Mouse (Mus musculus): ENCODE measurements around the gene Lrp11. TPM values are rescaled to one million over a fixed set of nuclear protein-coding genes. Genes with fewer than 3 reads are reported as not detected.

Gene Lrp11
- polyA plus RNA-seq, 1 experiment from 2014 or later = 49.1 TPM

DNA sequence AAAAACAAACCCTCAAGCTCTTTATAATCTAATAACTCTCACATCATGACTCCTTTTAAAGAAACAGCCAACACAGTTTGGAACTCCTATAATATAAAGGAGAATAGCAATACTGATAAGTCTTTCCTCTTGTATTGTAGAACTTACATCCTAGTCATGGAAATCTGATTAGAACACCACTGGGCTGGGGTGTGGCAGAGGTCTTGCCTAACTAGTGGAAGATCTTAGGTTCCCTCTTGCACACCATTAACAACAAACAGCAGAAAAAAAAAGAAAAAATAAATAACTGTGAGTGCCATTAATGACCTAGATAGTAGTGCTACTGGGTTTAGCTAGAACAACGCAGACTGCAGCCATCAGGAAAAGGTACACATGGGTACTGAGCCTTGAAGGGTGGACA, 75.3 kb downstream of the Lrp11 start:
- Histone ChIP-seq H3K4me3 (replicated peaks) (no peak overlapping the region), H3K4me2 (no peak overlapping the region), H3K27me3 (replicated peaks) (no peaks in the 10 kb centered on the region), H3K4me1 (peaks cover 21% of the 10 kb centered on the region), H3K36me3 (0 out of 2 replicates have a peak, but pooled peaks cover 2% of the 10 kb centered on the region), H3K27ac (replicated peaks) (no peak overlapping the region), H3K9me3 (replicated peaks) (no peaks in the 10 kb centered on the region), H3K9ac (replicated peaks) (no peak overlapping the region)
- ATAC-seq (ENCODE audit: low FRiP score) = no peak
- 93% methylated on average over 1 of the region's 1 CpGs for WGBS

DNA sequence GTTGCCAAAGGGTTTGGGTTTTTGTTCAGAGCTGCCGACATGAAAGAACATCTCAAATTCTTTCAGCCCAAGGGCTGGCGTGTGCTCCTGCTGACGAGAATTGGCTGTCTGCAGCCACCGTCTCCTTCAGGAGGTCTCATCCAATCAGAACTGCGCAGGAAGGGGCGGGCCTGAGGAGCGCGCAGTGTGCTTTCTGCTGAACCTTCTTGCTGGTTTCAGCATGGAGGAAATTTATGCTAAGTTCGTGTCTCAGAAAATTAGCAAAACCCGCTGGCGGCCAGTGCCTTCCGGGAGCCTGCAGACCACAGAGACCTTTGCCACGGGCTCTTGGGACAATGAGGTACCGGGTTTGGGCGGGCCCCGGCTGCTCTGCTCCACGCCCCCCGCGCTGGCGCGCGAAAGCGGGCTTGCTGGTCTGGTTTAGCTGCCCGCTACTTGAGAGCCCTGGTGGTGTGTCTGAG, 77.8 kb downstream of the Lrp11 start, which contains the start of gene Nup43:
Nup43 (plus strand) TSS at position 162 of the 461 bp plus-strand sequence.
- Histone ChIP-seq H3K4me2 (peak within 1 kb of the TSS; percentile 78), H3K36me3 (0 out of 2 replicates have a peak, but pooled peaks cover 6% of the 10 kb centered on the region), H3K27ac (replicated peaks) (peak within 1 kb of the TSS; percentile 83), H3K27me3 (replicated peaks) (no peaks in the 10 kb centered on the region), H3K9me3 (replicated peaks) (no peaks in the 10 kb centered on the region), H3K9ac (replicated peaks) (peak within 1 kb of the TSS; percentile 65), H3K4me1 (peaks cover 15% of the 10 kb centered on the region), H3K4me3 (replicated peaks) (peak within 1 kb of the TSS; percentile 81)
- 0% methylated on average over 24 of the region's 24 CpGs for WGBS
- ATAC-seq (ENCODE audit: low FRiP score) = peak; percentile 84

DNA sequence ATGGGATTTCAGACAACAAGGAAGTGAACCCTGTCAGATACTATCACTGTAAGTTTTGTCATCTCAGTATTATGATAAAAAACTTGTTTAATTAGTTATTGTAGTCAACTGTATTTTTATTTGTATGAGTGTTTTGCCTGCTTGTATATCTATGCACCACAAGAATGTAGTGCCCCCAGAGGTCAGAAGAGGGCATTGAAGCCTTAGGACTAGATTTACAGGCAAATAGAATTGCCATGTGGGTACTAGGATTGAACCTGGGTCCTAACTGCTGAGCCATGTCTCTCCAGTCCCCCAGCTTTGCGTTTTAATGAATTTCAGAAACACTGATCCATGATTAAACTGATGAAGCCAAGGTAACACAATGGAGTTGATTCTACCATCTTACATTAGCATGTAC, 84.1 kb downstream of the Lrp11 start:
- Histone ChIP-seq H3K9ac (replicated peaks) (no peak overlapping the region), H3K36me3 (peaks cover 37% of the 10 kb centered on the region), H3K27me3 (replicated peaks) (no peaks in the 10 kb centered on the region), H3K9me3 (replicated peaks) (no peaks in the 10 kb centered on the region), H3K4me2 (no peak overlapping the region), H3K27ac (replicated peaks) (no peak overlapping the region), H3K4me3 (replicated peaks) (no peak overlapping the region), H3K4me1 (peaks cover 6% of the 10 kb centered on the region)
- no peak; the same call in 1 of the 2 replicates for ATAC-seq (ENCODE audit: low FRiP score)
- 65% methylated on average over 1 of the region's 1 CpGs for WGBS

Other genes starting within 250 kb of the Lrp11 start
- 0.91 and 2.1 TPM in 2 replicates for gene Ulbp1, start 116.2 kb upstream of the Lrp11 start, polyA plus RNA-seq (2015; fragmentation: Nextera tagmentation; extraction: Ambion mirVana)
- 28.3 and 34.4 TPM in 2 replicates for gene Nup43, start 77.7 kb downstream of the Lrp11 start, polyA plus RNA-seq (2015; fragmentation: Nextera tagmentation; extraction: Ambion mirVana)
- gene Pcmt1, start 91.3 kb downstream of the Lrp11 start, polyA plus RNA-seq (2015; fragmentation: Nextera tagmentation; extraction: Ambion mirVana) = 187 and 194 TPM in 2 replicates
- 7.7 and 7.8 TPM in 2 replicates for gene Lats1, start 91.4 kb downstream of the Lrp11 start, polyA plus RNA-seq (2015; fragmentation: Nextera tagmentation; extraction: Ambion mirVana)
- gene Katna1, start 136.2 kb downstream of the Lrp11 start, polyA plus RNA-seq (2015; fragmentation: Nextera tagmentation; extraction: Ambion mirVana) = 25.6 and 32.1 TPM in 2 replicates
- 54.0 and 58.5 TPM in 2 replicates for gene Ginm1, start 203.0 kb downstream of the Lrp11 start, polyA plus RNA-seq (2015; fragmentation: Nextera tagmentation; extraction: Ambion mirVana)
- 42.1 and 43.0 TPM in 2 replicates for gene Ppil4, start 203.1 kb downstream of the Lrp11 start, polyA plus RNA-seq (2015; fragmentation: Nextera tagmentation; extraction: Ambion mirVana)
- 0.19 and 0.34 TPM in 2 replicates for gene Zc3h12d, start 242.7 kb downstream of the Lrp11 start, polyA plus RNA-seq (2015; fragmentation: Nextera tagmentation; extraction: Ambion mirVana)

Measured in neural tube, embryonic 15.5 days (tissue).